ENCODE assay signal across 13 mouse cellular contexts in genomic region chr4:66869919-66870318, GRCm38 (mm10). TPM values are rescaled to one million over a fixed set of nuclear protein-coding genes. Genes with fewer than 3 reads are reported as not detected.
DNase-seq lines count a peak whose midpoint lies in the region; ATAC-seq lines count a peak whose summit lies in the region.
"Had no signal": no experiment of that assay in that cellular context is flagged by ENCODE, and none has a peak within 500 bp of the region (broad histone marks: within the 10 kb centered on the region; RNA-seq: fewer than 3 reads in every experiment).

No protein-coding gene starts in this region.

- H3K4me1 ChIP-seq in midbrain, embryonic 14.5 days (ENCODE audit: control insufficient read depth, insufficient read depth, low read length) = no peaks in the 10 kb centered on the region
- peaks cover 7% of the 10 kb centered on the region for H3K4me1 ChIP-seq in midbrain, embryonic 10.5 days
- no peaks in the 10 kb centered on the region for H3K4me1 ChIP-seq in hindbrain, embryonic 13.5 days (replicated peaks)
- no peaks in the 10 kb centered on the region for H3K4me1 ChIP-seq in forebrain, embryonic 15.5 days
- H3K4me1 ChIP-seq: forebrain, embryonic 13.5 days; liver, embryonic 13.5 days had no signal

- H3K27me3 ChIP-seq in midbrain, embryonic 14.5 days (ENCODE audit: control insufficient read depth, insufficient read depth, low read length) = no peaks in the 10 kb centered on the region
- H3K27me3 ChIP-seq in midbrain, embryonic 10.5 days (ENCODE audit: low read depth, poor library complexity, severe bottlenecking) = no peaks in the 10 kb centered on the region
- H3K27me3 ChIP-seq in hindbrain, embryonic 13.5 days = no peaks in the 10 kb centered on the region
- no peaks in the 10 kb centered on the region for H3K27me3 ChIP-seq in forebrain, embryonic 15.5 days
- H3K27me3 ChIP-seq: forebrain, embryonic 13.5 days; liver, embryonic 13.5 days had no signal

- H3K4me3 ChIP-seq in midbrain, embryonic 14.5 days (replicated peaks; ENCODE audit: low read depth, low read length) = no peak overlapping the region
- no peak overlapping the region for H3K4me3 ChIP-seq in midbrain, embryonic 10.5 days
- H3K4me3 ChIP-seq in hindbrain, embryonic 13.5 days = no peak overlapping the region
- H3K4me3 ChIP-seq in forebrain, embryonic 15.5 days = no peak overlapping the region
- H3K4me3 ChIP-seq: forebrain, embryonic 13.5 days; liver, embryonic 13.5 days had no signal

- no peaks in the 10 kb centered on the region for H3K36me3 ChIP-seq in midbrain, embryonic 14.5 days (ENCODE audit: control insufficient read depth, insufficient read depth, low read length)
- no peaks in the 10 kb centered on the region for H3K36me3 ChIP-seq in midbrain, embryonic 10.5 days
- H3K36me3 ChIP-seq in hindbrain, embryonic 13.5 days = no peaks in the 10 kb centered on the region
- no peaks in the 10 kb centered on the region for H3K36me3 ChIP-seq in forebrain, embryonic 15.5 days
- H3K36me3 ChIP-seq: liver, embryonic 13.5 days had no signal

- no peak overlapping the region for H3K4me2 ChIP-seq in midbrain, embryonic 14.5 days (ENCODE audit: low read length)
- no peak overlapping the region for H3K4me2 ChIP-seq in hindbrain, embryonic 13.5 days
- H3K4me2 ChIP-seq in forebrain, embryonic 15.5 days (replicated peaks) = no peak overlapping the region
- H3K4me2 ChIP-seq: forebrain, embryonic 13.5 days; liver, embryonic 13.5 days had no signal

- DNase-seq in embryo, embryonic 10.5 days (ENCODE audit: low spot score) = peak; percentile 4
- no peak for DNase-seq in embryo, embryonic 10 days (ENCODE audit: low spot score)
- peak; percentile 31 for DNase-seq in midbrain, embryonic 14.5 days
- no peak for DNase-seq in midbrain, embryonic 10.5 days (ENCODE audit: low spot score)
- no peak for DNase-seq in testis, postnatal 14 days (ENCODE audit: low spot score)
- DNase-seq in layer of hippocampus, adult 18-20 months (ENCODE audit: low spot score in 2 of 2) = no peak
- DNase-seq: liver, embryonic 13.5 days; right cerebral cortex, postnatal 4 days had no signal

- H3K9me3 ChIP-seq in midbrain, embryonic 14.5 days (ENCODE audit: control insufficient read depth, low read length) = no peaks in the 10 kb centered on the region
- no peaks in the 10 kb centered on the region for H3K9me3 ChIP-seq in midbrain, embryonic 10.5 days (replicated peaks)
- H3K9me3 ChIP-seq in hindbrain, embryonic 13.5 days = no peaks in the 10 kb centered on the region
- no peaks in the 10 kb centered on the region for H3K9me3 ChIP-seq in forebrain, embryonic 15.5 days
- H3K9me3 ChIP-seq: forebrain, embryonic 13.5 days; liver, embryonic 13.5 days had no signal

- no peak for ATAC-seq in midbrain, embryonic 14.5 days (ENCODE audit: low FRiP score, low TSS enrichment)
- ATAC-seq in hindbrain, embryonic 13.5 days (ENCODE audit: low FRiP score) = no peak
- ATAC-seq in forebrain, embryonic 15.5 days (replicated peaks) = no peak
- ATAC-seq: forebrain, embryonic 13.5 days had no signal

- no peak overlapping the region for H3K9ac ChIP-seq in midbrain, embryonic 14.5 days (replicated peaks; ENCODE audit: low read length)
- H3K9ac ChIP-seq in hindbrain, embryonic 13.5 days = no peak overlapping the region
- no peak overlapping the region for H3K9ac ChIP-seq in forebrain, embryonic 15.5 days (replicated peaks)
- H3K9ac ChIP-seq: forebrain, embryonic 13.5 days; liver, embryonic 13.5 days had no signal

- no peak overlapping the region for H3K27ac ChIP-seq in midbrain, embryonic 14.5 days (replicated peaks; ENCODE audit: low read depth, low read length)
- H3K27ac ChIP-seq in midbrain, embryonic 10.5 days (replicated peaks) = no peak overlapping the region
- H3K27ac ChIP-seq in hindbrain, embryonic 13.5 days = 0 out of 2 replicates have a peak overlapping the region, but pooled peaks have one; percentile 18
- H3K27ac ChIP-seq in forebrain, embryonic 15.5 days (replicated peaks) = no peak overlapping the region
- H3K27ac ChIP-seq: forebrain, embryonic 13.5 days; kidney, postnatal 0 days; liver, embryonic 13.5 days; macrophage had no signal

- WGBS in midbrain, embryonic 14.5 days = 65% methylated on average over 7 of the region's 7 CpGs
- WGBS in midbrain, embryonic 10.5 days = 76% methylated on average over 7 of the region's 7 CpGs
- WGBS in hindbrain, embryonic 13.5 days = 59% methylated on average over 7 of the region's 7 CpGs
- WGBS in forebrain, embryonic 15.5 days = 61% methylated on average over 7 of the region's 7 CpGs

RNA-seq across cellular contexts. Expression of gene Tlr4, which starts 42.5 kb away (rescaled TPM):
- 0.36 and 1.3 TPM in 2 replicates for polyA plus RNA-seq in midbrain, embryonic 14.5 days (2014; fragmentation: Nextera tagmentation; extraction: Ambion mirVana)
- 0.79 and 0.93 TPM in 2 replicates for polyA plus RNA-seq in midbrain, embryonic 10.5 days (2016; fragmentation: Nextera tagmentation; extraction: Ambion mirVana)
- 0.71 and 0.84 TPM in 2 replicates for polyA plus RNA-seq in hindbrain, embryonic 13.5 days (2015; fragmentation: Nextera tagmentation; extraction: Ambion mirVana)
- polyA plus RNA-seq in forebrain, embryonic 15.5 days (2015; fragmentation: Nextera tagmentation; extraction: Ambion mirVana) = 0.41 and 0.79 TPM in 2 replicates
- 1 to 10 TPM; 2.6 to 3.3 TPM for total RNA-seq in layer of hippocampus, adult 18-20 months (2021)

Comparison
In these comparisons a context has a peak if more than half of its experiments do, and no peak if none do; other contexts are left out.
1. DNase-seq: peak in embryo, embryonic 10.5 days (single experiment) and midbrain, embryonic 14.5 days (single experiment); none in embryo, embryonic 10 days (single experiment), midbrain, embryonic 10.5 days (single experiment), testis, postnatal 14 days (single experiment) and layer of hippocampus, adult 18-20 months (0 of 2).